Mouse (Mus musculus) midbrain, embryonic 10.5 days (tissue): ENCODE measurements around the gene Slco1b2. TPM values are rescaled to one million over a fixed set of nuclear protein-coding genes. Genes with fewer than 3 reads are reported as not detected.

Experiments
- DNase-seq: peaks from one replicate; pipeline ENCODE4 v3.0.0-alpha.2; 2017; ENCODE audit warnings: low spot score
- H3K27ac ChIP-seq: fragments of 300-500 bp; sonication (generic); replicated peaks from 2 replicates; pipeline ENCODE4 v1.5.1; 2016; ENCODE audit warnings: mild to moderate bottlenecking
- H3K27me3 ChIP-seq: fragments of 300-500 bp; sonication (generic); 2 replicates; pipeline ENCODE4 v1.6.1; 2016; ENCODE audit warnings: low read depth, mild to moderate bottlenecking; ENCODE audit not compliant: poor library complexity, severe bottlenecking
- H3K36me3 ChIP-seq: fragments of 300-500 bp; sonication (generic); 2 replicates; pipeline ENCODE4 v1.6.1; 2016; ENCODE audit warnings: mild to moderate bottlenecking, moderate library complexity
- H3K4me1 ChIP-seq: fragments of 300-500 bp; sonication (generic); 2 replicates; pipeline ENCODE4 v1.6.1; 2016
- H3K4me3 ChIP-seq: fragments of 300-500 bp; sonication (generic); 2 replicates; pipeline ENCODE4 v1.5.1; 2016; ENCODE audit warnings: mild to moderate bottlenecking, moderate library complexity
- H3K9me3 ChIP-seq: fragments of 300-500 bp; sonication (generic); replicated peaks from 2 replicates; pipeline ENCODE4 v1.6.1; 2016; ENCODE audit warnings: mild to moderate bottlenecking
- WGBS: fragments of 180-500 bp; shearing (Covaris S2); methylation state at CpG from one replicate; pipeline ENCODE4 v1.1.7; 2016; 5-methylcytosine and 5-hydroxymethylcytosine counted together
- polyA plus RNA-seq: library from polyadenylated mRNA; unstranded; fragments of >200 nt; fragmentation: Nextera tagmentation; extraction: Ambion mirVana; gene quantifications from 2 replicates; pipeline ENCODE4 v1.2.1, GENCODE M21; 2016

Gene Slco1b2
- polyA plus RNA-seq, 1 experiment from 2014 or later, result not detected

DNA sequence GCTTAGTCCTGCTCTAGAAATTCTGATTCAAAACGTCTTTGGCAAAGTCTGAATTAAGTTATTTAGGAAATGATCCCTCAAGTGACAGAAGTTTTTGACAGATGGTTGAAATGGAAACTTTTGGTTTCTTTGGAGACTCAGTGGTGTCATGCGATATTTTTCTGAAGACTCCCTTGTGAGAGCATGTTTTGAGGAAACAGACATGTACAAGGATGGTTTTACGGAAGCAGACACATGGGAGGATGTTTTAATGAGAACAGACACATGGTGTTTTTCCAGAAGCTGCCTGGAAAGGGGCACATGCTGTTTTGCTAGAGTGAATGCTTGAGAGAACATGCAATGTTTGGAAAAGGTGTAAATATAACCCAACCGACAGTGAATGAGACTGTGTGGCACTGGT lies 57.7 kb downstream of the Slco1b2 start:
- Histone ChIP-seq H3K4me3 (no peak overlapping the region), H3K9me3 (no peaks in the 10 kb centered on the region), H3K36me3 (no peaks in the 10 kb centered on the region), H3K27me3 (no peaks in the 10 kb centered on the region), H3K27ac (no peak overlapping the region), H3K4me1 (no peaks in the 10 kb centered on the region)
- WGBS, result 83% methylated on average over 4 of the region's 4 CpGs
- DNase-seq, result no peak

DNA sequence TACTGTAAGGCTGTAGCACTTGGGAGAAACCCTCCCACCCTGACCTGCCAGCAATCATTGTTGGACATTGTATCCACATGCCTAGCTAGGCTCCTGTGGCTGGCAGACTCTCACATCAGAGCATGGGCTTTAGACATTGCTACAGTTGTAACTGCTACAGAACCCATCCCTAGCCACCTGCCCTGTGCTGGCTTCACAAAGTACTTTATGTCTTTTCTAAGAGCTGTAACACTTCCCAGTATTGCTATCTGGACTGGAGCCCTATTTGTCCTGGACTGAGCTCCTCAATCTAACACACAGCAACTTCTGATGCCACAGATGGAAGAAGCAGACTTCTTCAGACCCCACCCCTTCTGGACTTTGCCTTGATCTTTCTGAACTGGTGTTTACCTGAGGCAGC lies 61.9 kb downstream of the Slco1b2 start:
- no peak for DNase-seq
- Histone ChIP-seq H3K27ac (no peak overlapping the region), H3K4me1 (no peaks in the 10 kb centered on the region), H3K36me3 (no peaks in the 10 kb centered on the region), H3K27me3 (no peaks in the 10 kb centered on the region), H3K9me3 (no peaks in the 10 kb centered on the region), H3K4me3 (no peak overlapping the region)

Other genes with a start within 250 kb of the Slco1b2 start
- 1.1 and 1.3 TPM in 2 replicates for gene Slco1c1, start 105.2 kb upstream of the Slco1b2 start, polyA plus RNA-seq
- gene Gm5724, start 144.3 kb downstream of the Slco1b2 start, polyA plus RNA-seq, result not detected in 2 replicates
- not detected in 2 replicates for gene Slco1a4, start 226.7 kb downstream of the Slco1b2 start, polyA plus RNA-seq